Mouse (Mus musculus) intestine, embryonic 14.5 days (tissue): ENCODE measurements around the gene Asz1. TPM values are rescaled to one million over a fixed set of nuclear protein-coding genes. Genes with fewer than 3 reads are reported as not detected.

Experiments
- ATAC-seq: fragments of 200-750 bp; cut with Nextera tagmentation; replicated peaks from 2 replicates; pipeline ENCODE4 v1.8.0; 2017; ENCODE audit warnings: low read depth, moderate number of reproducible peaks, moderate TSS enrichment, moderate library complexity; ENCODE audit not compliant: low FRiP score, low TSS enrichment
- DNase-seq: peaks from one replicate; pipeline ENCODE4 v3.0.0-alpha.2; 2018; ENCODE audit warnings: low spot score
- H3K27ac ChIP-seq: fragments of 300-500 bp; sonication (generic); 2 replicates; pipeline ENCODE4 v1.5.1; 2014; ENCODE audit warnings: low read depth, mild to moderate bottlenecking, control low read depth
- H3K27me3 ChIP-seq: fragments of 300-500 bp; sonication (generic); replicated peaks from 2 replicates; pipeline ENCODE4 v1.6.1; 2014; ENCODE audit warnings: low read length, control low read depth; ENCODE audit not compliant: control insufficient read depth, insufficient read depth
- H3K36me3 ChIP-seq: fragments of 300-500 bp; sonication (generic); 2 replicates; pipeline ENCODE4 v1.6.1; 2014; ENCODE audit warnings: low read length, control low read depth; ENCODE audit not compliant: control insufficient read depth, insufficient read depth
- H3K4me1 ChIP-seq: fragments of 300-500 bp; sonication (generic); replicated peaks from 2 replicates; pipeline ENCODE4 v1.6.1; 2014; ENCODE audit warnings: low read length, control low read depth, mixed read lengths; ENCODE audit not compliant: control insufficient read depth, insufficient read depth
- H3K4me2 ChIP-seq: fragments of 300-500 bp; sonication (generic); 2 replicates; pipeline ENCODE4 v1.6.1; 2014; ENCODE audit warnings: low read length
- H3K4me3 ChIP-seq: fragments of 300-500 bp; sonication (generic); 2 replicates; pipeline ENCODE4 v1.5.1; 2014; ENCODE audit warnings: low read depth, low read length, control low read depth, mixed read lengths
- H3K9ac ChIP-seq: fragments of 300-500 bp; sonication (generic); 2 replicates; pipeline ENCODE4 v1.6.1; 2014; ENCODE audit warnings: mild to moderate bottlenecking, low read length
- H3K9me3 ChIP-seq: fragments of 300-500 bp; sonication (generic); 2 replicates; pipeline ENCODE4 v1.6.1; 2016; ENCODE audit warnings: low read length, control low read depth; ENCODE audit not compliant: control insufficient read depth
- WGBS: fragments of 180-500 bp; shearing (Covaris S2); extraction: QIAGEN DNeasy Blood & Tissue Kit; methylation state at CpG from one replicate; pipeline ENCODE4 v1.1.7; 2014; 5-methylcytosine and 5-hydroxymethylcytosine counted together
- polyA plus RNA-seq: library from polyadenylated mRNA; unstranded; fragments of >200 nt; fragmentation: Nextera tagmentation; extraction: Ambion mirVana; gene quantifications from 2 replicates; pipeline ENCODE4 v1.2.1, GENCODE M21; 2014

The Asz1 gene
- polyA plus RNA-seq, result not detected in 2 replicates

- Histone ChIP-seq H3K27ac (no peak within 1 kb of the TSS), H3K4me2 (no peak within 1 kb of the TSS), H3K4me3 (no peak within 1 kb of the TSS), H3K9ac (no peak within 1 kb of the TSS), H3K27me3 (no peaks in the 10 kb centered on the region), H3K9me3 (no peaks in the 10 kb centered on the region), H3K4me1 (no peaks in the 10 kb centered on the region), H3K36me3 (no peaks in the 10 kb centered on the region)
- ATAC-seq (no peak), DNase-seq (no peak)
- WGBS, result 92% methylated on average over 22 of the region's 22 CpGs
Observed at GRCm38 (mm10) chr6:18108934-18109333, at the start of gene Asz1. Gene Asz1 (minus strand): TSS chr6:18109061.

- H3K4me2 ChIP-seq, result no peak overlapping the region
- 73% methylated on average over 4 of the region's 4 CpGs for WGBS
- no peaks in the 10 kb centered on the region for H3K27me3 ChIP-seq
- ATAC-seq, result no peak
- DNase-seq, result no peak
- no peaks in the 10 kb centered on the region for H3K9me3 ChIP-seq
- no peak overlapping the region for H3K9ac ChIP-seq
- H3K4me1 ChIP-seq, result no peaks in the 10 kb centered on the region
- no peak overlapping the region for H3K27ac ChIP-seq
- H3K4me3 ChIP-seq, result no peak overlapping the region
- H3K36me3 ChIP-seq, result no peaks in the 10 kb centered on the region
Observed at GRCm38 (mm10) chr6:18153031-18153430, 44.2 kb upstream of the Asz1 start.

- no peak for ATAC-seq
- H3K4me3 ChIP-seq, result no peak overlapping the region
- H3K4me1 ChIP-seq, result no peaks in the 10 kb centered on the region
- 49% methylated on average over 1 of the region's 1 CpGs for WGBS
- H3K27me3 ChIP-seq, result no peaks in the 10 kb centered on the region
- no peak overlapping the region for H3K27ac ChIP-seq
- no peak overlapping the region for H3K9ac ChIP-seq
- no peak for DNase-seq
- no peak overlapping the region for H3K4me2 ChIP-seq
- H3K36me3 ChIP-seq, result no peaks in the 10 kb centered on the region
- H3K9me3 ChIP-seq, result no peaks in the 10 kb centered on the region
Observed at GRCm38 (mm10) chr6:18135246-18135645, 26.4 kb upstream of the Asz1 start.

GRCm38 (mm10) chr6:18128059-18128458 is 19.2 kb upstream of the Asz1 start:
- DNase-seq (no peak), ATAC-seq (no peak)
- H3K4me3 ChIP-seq, result no peak overlapping the region
- H3K36me3 ChIP-seq, result no peaks in the 10 kb centered on the region
- no peak overlapping the region for H3K4me2 ChIP-seq
- H3K27ac ChIP-seq, result no peak overlapping the region
- WGBS, result 46% methylated on average over 4 of the region's 4 CpGs
- H3K9me3 ChIP-seq, result no peaks in the 10 kb centered on the region
- H3K4me1 ChIP-seq, result no peaks in the 10 kb centered on the region
- H3K27me3 ChIP-seq, result no peaks in the 10 kb centered on the region
- no peak overlapping the region for H3K9ac ChIP-seq

GRCm38 (mm10) chr6:18127206-18127983 is 18.5 kb upstream of the Asz1 start:
- no peak for ATAC-seq
- H3K27ac ChIP-seq, result no peak overlapping the region
- no peak overlapping the region for H3K4me3 ChIP-seq
- H3K27me3 ChIP-seq, result no peaks in the 10 kb centered on the region
- H3K9me3 ChIP-seq, result no peaks in the 10 kb centered on the region
- H3K4me2 ChIP-seq, result no peak overlapping the region
- 74% methylated on average over 2 of the region's 2 CpGs for WGBS
- no peak overlapping the region for H3K9ac ChIP-seq
- no peaks in the 10 kb centered on the region for H3K4me1 ChIP-seq
- H3K36me3 ChIP-seq, result no peaks in the 10 kb centered on the region
- no peak for DNase-seq

- DNase-seq, result no peak
- H3K4me1 ChIP-seq, result no peaks in the 10 kb centered on the region
- ATAC-seq, result no peak
- H3K4me3 ChIP-seq, result no peak overlapping the region
- no peaks in the 10 kb centered on the region for H3K27me3 ChIP-seq
- no peak overlapping the region for H3K4me2 ChIP-seq
- H3K27ac ChIP-seq, result no peak overlapping the region
- H3K9ac ChIP-seq, result no peak overlapping the region
- H3K9me3 ChIP-seq, result no peaks in the 10 kb centered on the region
- 32% methylated on average over 1 of the region's 1 CpGs for WGBS
- no peaks in the 10 kb centered on the region for H3K36me3 ChIP-seq
Observed at GRCm38 (mm10) chr6:18096861-18097260, 12.0 kb downstream of the Asz1 start.

GRCm38 (mm10) chr6:18089098-18089497 is 19.8 kb downstream of the Asz1 start:
- DNase-seq (no peak), ATAC-seq (no peak)
- H3K9ac ChIP-seq, result no peak overlapping the region
- H3K36me3 ChIP-seq, result no peaks in the 10 kb centered on the region
- 79% methylated on average over 5 of the region's 5 CpGs for WGBS
- no peaks in the 10 kb centered on the region for H3K27me3 ChIP-seq
- H3K4me3 ChIP-seq, result no peak overlapping the region
- H3K4me1 ChIP-seq, result no peaks in the 10 kb centered on the region
- no peaks in the 10 kb centered on the region for H3K9me3 ChIP-seq
- H3K4me2 ChIP-seq, result no peak overlapping the region
- no peak overlapping the region for H3K27ac ChIP-seq

- Histone ChIP-seq H3K4me3 (no peak overlapping the region), H3K4me1 (no peaks in the 10 kb centered on the region), H3K9ac (no peak overlapping the region), H3K27me3 (no peaks in the 10 kb centered on the region), H3K4me2 (no peak overlapping the region), H3K27ac (no peak overlapping the region), H3K9me3 (no peaks in the 10 kb centered on the region), H3K36me3 (no peaks in the 10 kb centered on the region)
- WGBS, result 61% methylated on average over 5 of the region's 5 CpGs
- DNase-seq (no peak), ATAC-seq (peak; percentile 32; the same call in 1 of the 2 replicates)
Observed at GRCm38 (mm10) chr6:18087160-18087804, 21.6 kb downstream of the Asz1 start.

GRCm38 (mm10) chr6:18078615-18079014 is 30.2 kb downstream of the Asz1 start:
- DNase-seq, result no peak
- ATAC-seq, result no peak

More at GRCm38 (mm10) chr6:18078615-18079014, 30.2 kb downstream of the Asz1 start:
- Histone ChIP-seq H3K36me3 (no peaks in the 10 kb centered on the region), H3K9me3 (no peaks in the 10 kb centered on the region), H3K4me3 (no peak overlapping the region), H3K27me3 (no peaks in the 10 kb centered on the region), H3K4me1 (no peaks in the 10 kb centered on the region; the same call in 1 of the 2 replicates), H3K9ac (no peak overlapping the region), H3K27ac (no peak overlapping the region), H3K4me2 (no peak overlapping the region)
- WGBS, result 31% methylated on average over 1 of the region's 1 CpGs
